Mouse (Mus musculus): ENCODE data around the gene Fzd9. TPM values are rescaled to one million over a fixed set of nuclear protein-coding genes. Genes with fewer than 3 reads are reported as not detected.
"Not testable (repeated sequence)": the region's sequence is repeated elsewhere in the genome, so short reads cannot be mapped to it uniquely, and the experiment has no call there.

Fzd9 gene
- total RNA-seq, 2 experiments from 2014 or later: 9.2 to 9.8 TPM

DNA sequence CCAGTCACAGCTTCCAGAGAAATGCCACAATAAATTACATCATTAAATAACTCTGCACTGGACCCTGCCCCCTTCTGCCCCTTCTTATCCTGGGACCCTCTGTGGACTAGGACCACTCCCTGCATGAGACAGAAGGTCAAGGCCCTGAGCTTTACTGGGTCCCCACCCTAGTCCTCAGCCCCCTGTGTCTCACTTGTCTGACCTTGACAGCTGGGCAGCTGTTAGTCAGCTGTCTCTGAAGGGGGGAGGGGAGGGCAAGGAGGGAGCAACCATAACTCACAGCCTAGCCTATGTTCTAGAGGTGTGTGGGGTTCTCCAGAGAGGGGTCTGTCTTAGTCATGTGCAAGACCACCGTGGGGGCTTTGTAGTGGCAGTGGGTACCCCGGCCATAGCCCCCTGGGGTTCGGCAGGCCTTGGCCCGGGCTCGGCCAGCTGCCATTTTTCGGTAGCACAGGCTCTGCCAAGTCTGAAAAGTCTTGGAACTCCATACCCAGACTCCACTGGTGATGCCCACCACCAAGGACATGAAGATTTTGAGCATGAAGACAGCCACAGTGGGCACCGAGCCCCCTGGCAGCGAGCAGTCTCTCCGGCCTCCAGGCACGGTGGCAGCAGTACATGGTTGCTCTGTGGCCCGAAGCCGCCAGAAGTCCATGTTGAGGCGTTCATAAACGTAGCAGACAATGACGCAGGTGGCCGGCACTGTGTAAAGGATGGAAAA is 1.9 kb downstream of the Fzd9 start:
- no peak for DNase-seq

DNA sequence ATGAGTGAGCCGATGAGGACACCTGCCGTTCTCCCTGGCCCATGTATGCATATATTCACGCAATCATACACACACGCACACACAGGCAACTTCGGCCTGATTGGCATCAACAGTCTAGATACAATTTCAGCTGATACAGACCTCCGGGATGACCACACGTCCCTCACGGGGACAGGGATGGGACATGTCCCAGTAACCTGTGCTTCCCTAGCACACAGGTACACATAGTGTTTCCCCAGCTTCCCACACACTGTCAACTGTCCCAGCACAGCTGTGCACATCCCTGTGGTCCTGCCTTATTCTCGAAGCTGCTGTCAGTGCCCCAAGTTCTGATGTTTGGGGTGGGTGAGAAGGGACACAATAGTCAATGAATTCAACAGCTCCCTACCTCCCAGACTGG is 3.7 kb downstream of the Fzd9 start:
- no peak for DNase-seq

DNA sequence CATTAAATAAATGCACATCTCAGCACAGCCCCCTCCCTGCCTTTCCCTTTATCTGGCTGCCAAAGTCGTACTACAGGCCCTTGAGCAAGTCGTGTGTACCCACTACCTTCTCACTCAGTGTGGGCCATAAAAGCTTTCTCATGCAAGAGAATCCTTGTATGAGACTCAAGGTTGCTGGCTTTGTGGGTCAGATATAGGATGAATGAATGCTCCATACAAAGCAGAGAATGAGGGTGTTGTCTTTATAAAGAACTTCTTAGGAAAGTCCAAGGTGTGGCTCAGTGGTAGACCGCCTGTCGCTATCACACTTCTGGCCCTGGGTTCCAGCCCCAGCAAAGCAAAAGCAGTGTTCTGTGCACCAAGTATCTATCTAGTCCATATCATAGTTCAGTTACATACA is 4.5 kb downstream of the Fzd9 start:
- DNase-seq: no peak

DNA sequence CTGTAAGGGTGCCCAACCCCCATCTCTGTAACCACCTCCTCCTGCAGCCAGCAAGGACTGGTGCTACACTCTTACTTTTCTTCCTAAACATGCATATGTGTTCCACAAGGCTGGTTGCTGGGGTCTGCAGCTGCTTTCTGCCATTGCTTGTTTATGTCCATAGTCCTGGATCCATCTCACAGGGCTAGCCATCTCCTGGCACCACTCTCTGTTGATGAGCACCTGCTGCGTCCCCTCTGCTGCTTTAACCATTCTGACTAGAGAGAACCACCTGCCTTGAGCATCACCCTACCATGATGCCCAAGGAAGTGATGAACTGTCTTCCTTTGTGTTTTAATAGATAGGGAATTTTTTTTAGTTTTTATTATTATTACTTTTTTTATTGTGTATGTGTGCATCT is 7.9 kb downstream of the Fzd9 start:
- DNase-seq: no peak

DNA sequence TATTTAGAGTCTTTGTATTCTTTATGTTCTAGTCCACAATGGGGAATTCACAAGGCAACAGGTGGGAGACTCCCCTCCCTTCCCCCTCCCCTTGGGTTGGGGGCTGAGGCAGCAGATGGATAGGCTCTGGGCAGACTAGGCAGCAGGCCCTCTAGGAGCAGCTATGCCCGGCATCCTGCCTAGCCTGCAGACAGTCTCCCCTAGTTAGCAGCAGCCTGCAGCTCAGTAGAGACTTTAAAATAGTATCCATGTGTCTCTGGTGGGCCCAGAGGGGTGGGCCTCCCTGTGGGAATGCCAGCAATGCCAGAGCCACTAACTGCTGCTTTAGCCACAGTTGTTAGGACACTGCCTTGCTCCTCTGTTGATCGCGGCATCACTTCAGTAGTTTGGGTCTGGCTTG is 8.4 kb downstream of the Fzd9 start:
- no peak for DNase-seq

DNA sequence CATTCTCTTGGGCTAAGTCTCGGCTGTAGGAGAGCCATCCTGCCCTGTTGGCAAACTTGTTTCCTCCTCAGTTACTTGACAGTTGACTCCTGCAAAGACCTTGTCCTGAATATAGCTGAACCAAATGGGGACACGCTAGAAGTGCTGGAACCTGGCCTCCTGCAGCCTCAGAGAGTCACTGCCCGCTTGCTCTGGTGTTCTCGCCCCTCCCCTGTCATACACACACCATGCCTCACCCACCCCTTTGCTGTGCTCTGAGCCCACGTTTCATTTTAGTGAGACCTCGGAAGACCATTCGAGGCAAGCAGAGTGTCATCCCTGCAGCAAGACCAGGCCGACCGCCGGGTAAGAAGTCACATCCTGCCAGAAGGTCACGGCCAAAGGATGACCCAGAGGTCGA is 8.9 kb downstream of the Fzd9 start:
- no peak for DNase-seq

DNA sequence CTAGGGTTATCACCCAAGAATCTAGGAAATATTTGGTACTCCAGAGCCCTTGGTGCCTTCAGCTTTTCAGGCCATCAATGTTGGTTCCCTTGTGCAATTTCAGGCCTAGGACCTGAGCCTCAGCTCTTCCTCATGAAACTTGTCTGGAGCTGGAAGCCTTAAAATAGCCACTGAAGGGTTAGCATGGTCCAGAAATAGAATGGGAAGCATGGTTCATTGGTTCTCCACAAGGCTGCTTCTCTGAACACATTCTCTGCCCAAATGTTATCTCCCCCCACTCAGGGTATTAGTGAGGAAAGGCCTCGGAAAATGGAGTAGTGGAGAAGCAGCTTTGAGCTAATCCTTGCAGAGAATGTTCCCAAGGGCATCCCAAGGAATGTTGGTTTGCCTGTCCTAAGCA is 9.6 kb downstream of the Fzd9 start:
- no peak for DNase-seq

DNA sequence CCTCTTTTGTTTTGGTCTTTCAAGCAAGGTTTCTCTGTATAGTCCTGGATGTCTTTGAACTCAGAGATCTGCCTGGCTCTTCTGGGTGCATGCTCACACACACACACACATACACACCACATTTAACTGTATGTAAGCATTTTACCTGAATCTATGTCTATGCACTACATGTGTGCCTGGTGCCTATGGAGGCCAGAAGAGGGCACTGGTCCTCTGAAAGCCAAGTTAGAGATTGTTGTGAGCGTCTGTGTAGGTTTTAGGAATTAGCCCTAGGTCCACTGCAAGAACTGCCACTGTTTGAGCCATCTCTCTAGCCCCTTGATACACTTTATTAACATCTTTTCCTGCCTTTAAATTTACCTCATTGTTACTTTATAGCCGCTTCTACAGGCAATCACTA is 12.2 kb downstream of the Fzd9 start:
- DNase-seq: no peak

DNA sequence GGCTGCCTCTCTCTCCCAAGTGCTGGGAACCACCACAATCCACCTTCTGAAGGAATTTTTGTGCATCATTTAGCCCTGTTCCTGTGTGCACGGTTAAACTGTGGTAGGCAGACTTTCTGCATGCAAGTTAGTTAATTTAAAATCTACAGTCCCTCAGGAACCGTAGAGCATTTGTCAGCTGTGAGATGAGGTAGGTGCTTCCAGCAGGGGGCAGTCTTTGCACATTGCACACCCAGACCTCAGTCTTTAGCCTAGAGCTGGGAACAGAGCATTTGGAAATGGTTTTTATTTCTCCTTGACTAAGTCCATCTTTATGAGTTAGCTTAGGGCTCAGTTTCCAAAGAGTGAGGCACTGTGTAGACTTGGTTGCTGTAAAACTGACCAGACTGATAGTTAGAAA is 14.5 kb downstream of the Fzd9 start:
- DNase-seq: peak; percentile 73

DNA sequence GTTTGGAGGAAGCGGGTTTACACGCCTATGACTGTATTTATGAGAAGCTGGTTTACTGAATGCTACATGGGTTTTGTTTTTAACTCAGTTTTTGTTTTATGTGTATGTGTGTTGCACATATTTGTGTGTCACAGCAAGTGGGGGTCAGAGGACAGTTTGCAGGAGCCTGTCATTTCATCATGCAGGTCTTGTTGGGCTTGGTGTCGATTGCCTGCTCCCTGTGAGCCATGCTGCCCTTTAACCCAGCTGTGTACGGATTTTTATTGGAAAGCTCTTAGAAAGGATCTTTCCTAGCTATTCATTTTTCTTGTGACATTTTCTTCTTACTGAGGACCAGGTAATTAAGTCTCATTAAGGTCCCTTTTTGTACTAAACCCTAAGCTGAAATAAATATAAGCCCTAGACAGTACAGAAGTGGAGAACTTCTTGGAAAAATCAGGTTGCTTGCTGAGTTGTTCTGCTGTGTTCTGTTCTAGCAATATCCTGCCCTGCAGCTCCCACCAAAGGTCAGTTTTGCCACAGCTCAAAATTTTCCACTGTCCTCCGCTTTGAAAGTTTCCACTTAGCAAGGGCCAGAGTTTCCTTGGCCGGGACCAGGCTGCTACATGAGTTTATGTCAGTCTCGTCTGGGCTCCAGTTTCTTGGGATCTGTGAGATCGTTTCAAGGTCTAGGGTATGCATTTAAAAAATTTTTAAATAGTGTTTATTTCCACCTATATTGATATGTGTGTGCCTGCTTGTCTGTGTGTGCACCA is 17.7 kb downstream of the Fzd9 start:
- no peak for DNase-seq

DNA sequence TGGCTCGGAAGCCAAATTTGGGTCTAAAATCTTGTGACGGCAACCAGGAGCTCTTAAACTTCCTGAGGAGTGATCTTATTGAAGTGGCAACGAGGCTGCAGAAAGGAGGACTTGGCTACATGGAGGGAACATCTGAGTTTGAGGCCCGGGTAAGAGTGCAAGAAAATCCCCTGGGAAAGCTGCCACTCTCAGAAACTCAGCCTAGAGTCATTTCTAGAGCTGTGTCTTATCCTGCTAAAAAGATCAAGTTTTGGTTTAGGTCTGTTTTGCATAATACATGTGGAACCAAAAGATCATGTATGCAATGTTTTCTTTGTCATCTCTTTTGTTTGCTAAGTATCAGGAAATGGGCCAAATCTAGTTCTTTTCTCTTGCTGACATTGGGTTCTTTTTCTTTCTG is 20.8 kb downstream of the Fzd9 start:
- no peak for DNase-seq

DNA sequence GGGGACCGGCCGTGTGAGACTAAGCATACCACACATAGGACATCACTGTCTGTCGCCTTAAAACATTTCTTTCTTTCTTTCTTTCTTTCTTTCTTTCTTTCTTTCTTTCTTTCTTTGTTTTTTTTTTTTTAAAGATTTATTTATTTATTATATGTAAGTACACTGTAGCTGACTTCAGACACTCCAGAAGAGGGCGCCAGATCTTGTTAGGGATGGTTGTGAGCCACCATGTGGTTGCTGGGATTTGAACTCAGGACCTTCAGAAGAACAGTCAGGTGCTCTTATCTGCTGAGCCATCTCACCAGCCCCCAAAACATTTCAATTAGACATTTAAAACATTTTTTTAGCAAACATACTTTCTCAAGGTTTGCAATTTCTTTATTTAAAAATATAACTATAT is 25.2 kb downstream of the Fzd9 start:
- DNase-seq: not testable (repeated sequence)

DNA sequence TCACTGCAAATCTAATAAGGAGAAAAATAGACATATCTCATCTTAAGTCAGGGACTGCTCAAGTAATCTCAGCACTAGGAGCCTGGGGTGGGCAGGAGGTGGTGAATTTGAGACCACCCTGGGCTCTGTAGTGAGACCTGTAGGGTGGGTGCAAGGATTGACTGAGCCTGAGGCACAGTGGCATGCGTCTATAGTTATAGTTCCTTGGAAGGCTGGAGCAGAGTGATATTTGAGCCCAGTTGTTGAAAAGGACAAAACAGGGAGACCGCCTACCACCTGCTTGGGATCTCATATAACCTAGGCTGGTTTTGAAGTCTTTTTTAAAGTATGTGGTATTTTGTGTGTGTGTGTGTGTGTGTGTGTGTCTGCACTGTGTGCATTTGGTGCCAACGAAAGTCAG is 26.9 kb downstream of the Fzd9 start:
- DNase-seq: no peak

DNA sequence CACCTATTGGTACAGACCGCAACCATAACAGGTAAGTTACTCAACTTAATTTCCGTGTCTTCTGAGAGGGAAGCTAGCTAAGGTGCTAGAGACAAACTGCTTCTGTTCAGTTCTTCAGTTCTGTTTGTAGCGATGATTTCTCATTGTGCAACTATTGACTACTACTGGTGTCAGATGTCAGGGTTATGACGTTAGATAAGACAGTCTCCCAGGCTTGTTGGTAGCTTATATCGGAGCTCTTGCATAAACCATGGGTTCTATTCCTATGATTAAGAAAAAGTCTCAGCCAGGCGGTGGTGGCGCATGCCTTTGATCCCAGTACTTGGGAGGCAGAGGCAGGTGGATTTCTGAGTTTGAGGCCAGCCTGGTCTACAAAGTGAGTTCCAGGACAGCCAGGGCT is 29.0 kb downstream of the Fzd9 start:
- no peak for DNase-seq

DNA sequence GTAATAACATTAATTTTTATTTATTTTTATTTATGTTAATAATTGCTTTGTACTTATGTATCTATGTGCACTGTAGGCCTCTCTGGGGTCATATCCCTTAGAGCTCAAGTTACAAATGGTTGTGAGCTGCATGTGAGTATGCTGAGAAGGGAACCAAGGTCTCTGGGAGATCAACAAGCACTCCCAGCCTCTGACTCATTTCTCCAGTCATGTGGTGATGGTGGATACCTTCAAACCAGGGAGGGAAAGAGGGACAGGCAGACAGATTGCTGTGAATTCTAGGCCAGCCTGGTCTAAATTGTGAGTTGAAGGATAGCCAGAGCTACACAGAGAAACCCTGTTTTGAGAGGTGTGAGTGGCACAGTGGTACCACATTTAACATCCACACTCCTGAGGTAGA is 30.1 kb downstream of the Fzd9 start:
- no peak for DNase-seq

DNA sequence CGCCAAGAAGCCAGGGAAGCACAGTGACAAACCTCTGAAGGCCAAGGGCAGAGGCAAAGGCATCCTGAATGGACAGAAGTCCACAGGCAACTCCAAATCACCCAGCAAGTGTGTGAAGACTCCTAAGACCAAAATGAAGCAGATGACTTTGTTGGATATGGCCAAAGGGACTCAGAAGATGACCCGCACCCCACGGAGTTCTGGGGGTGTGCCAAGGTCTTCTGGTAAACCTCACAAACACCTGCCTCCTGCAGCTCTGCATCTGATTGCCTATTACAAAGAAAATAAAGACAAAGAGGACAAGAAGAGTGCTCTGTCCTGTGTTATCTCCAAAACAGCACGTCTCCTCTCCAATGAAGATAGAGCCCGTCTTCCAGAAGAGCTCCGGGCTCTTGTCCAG is 34.2 kb downstream of the Fzd9 start:
- no peak for DNase-seq

DNA sequence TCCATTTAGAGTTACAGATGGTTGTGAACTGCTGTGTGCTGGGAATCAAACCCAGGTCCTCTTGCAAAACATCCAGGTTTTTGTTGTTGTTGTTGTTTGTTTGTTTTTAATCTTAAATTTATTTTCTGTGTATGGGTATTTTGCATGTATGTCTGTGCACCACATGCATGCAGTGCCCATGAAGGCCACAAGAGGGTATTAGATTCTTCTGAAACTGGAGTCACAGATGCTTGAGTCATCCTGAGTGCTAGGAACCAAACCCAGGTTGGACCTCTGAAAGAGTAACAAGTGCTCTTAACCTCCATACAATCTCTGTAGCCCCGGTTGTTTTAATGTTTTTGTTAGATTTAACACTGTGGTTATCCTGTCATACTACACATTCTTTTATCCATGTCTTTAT is 42.8 kb downstream of the Fzd9 start:
- no peak for DNase-seq

DNA sequence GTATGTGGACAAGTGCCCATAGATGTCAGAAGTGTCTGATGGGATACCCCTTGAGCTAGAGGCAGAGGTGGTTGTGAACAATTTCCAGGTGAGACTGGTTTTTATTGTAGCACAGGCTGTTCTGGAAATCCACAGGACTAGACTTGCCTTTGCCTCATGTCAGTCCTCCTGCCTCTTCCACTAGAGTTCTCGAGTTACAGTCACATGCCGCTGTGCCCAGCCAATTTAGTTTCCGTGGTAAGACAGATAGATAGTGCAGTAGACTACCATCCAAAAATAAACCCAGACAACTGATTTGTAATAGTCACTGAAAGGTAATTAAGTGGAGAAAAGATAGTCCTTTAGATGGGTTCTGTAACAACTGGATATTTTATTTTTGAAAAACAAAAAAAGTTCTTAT is 48.3 kb downstream of the Fzd9 start:
- no peak for DNase-seq

Small RNAs within 50 kb of the gene (microRNA-seq; reads per million reads assigned to microRNA genes)
- 0 reads per million in 2 experiments for gene Gm25315

Other genes starting within 250 kb of the Fzd9 start
- 10 to 100 TPM; 51.2 to 60.6 TPM for gene Abhd11, start 242.1 kb downstream of the Fzd9 start, total RNA-seq (2021)
- 1 to 10 TPM; 2.0 to 5.1 TPM for gene Stx1a, start 227.7 kb downstream of the Fzd9 start, total RNA-seq (2021)
- 10 to 100 TPM; 22.4 to 23.3 TPM for gene Dnajc30, start 187.0 kb downstream of the Fzd9 start, total RNA-seq (2021)
- gene Bud23, start 186.3 kb downstream of the Fzd9 start, total RNA-seq (2021): 10 to 100 TPM; 28.6 to 30.3 TPM
- 1 to 10 TPM; 2.3 to 3.0 TPM for gene Vps37d, start 173.0 kb downstream of the Fzd9 start, total RNA-seq (2021)
- gene Mlxipl, start 161.3 kb downstream of the Fzd9 start, total RNA-seq (2021): 10 to 100 TPM; 28.4 to 32.5 TPM
- gene Tbl2, start 101.6 kb downstream of the Fzd9 start, total RNA-seq (2021): 10 to 100 TPM; 13.6 to 16.8 TPM
- gene Bcl7b, start 82.9 kb downstream of the Fzd9 start, total RNA-seq (2021): 10 to 100 TPM; 28.4 to 28.9 TPM
- gene Baz1b, start 64.0 kb downstream of the Fzd9 start, total RNA-seq (2021): 10 to 100 TPM; 29.0 to 39.2 TPM
- gene Fkbp6, start 98.8 kb upstream of the Fzd9 start, total RNA-seq (2021): not detected
- not detected for gene Trim50, start 102.1 kb upstream of the Fzd9 start, total RNA-seq (2021)
- 10 to 100 TPM in 1 of 2 experiments, 1 to 10 TPM in 1; 9.6 to 12.1 TPM for gene Nsun5, start 118.7 kb upstream of the Fzd9 start, total RNA-seq (2021)
- 10 to 100 TPM; 11.5 to 14.9 TPM for gene Pom121, start 143.3 kb upstream of the Fzd9 start, total RNA-seq (2021)